ENCODE assay signal across 21 mouse cellular contexts in the genomic region with DNA sequence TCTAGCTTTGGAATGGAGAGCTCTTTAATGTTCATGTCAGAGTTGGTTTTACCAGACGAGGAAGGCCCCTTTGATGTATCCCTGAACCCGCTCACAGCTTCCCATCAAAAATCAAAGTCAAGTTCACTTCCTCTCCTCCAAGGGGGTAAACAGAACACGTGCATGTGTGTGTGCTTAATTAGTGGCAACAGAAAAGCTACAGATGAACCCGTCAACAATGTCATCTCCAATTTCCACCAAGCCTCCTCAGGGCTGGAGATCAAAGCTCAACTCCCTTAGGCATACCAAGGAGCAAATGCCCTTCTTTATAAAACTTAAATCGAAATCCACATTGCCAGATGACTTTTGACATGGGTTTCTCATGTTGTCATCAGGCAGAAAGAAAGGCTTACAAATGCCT.
DNase-seq lines count a peak whose midpoint lies in the region; TF ChIP-seq lines count a peak whose summit lies in the region.
"Had no signal": no experiment of that assay in that cellular context is flagged by ENCODE, and none has a peak within 500 bp of the region (broad histone marks: within the 10 kb centered on the region; RNA-seq: fewer than 3 reads in every experiment).

No protein-coding gene starts in this region.

- no peaks in the 10 kb centered on the region; the same call in 1 of the 2 replicates for H3K36me3 ChIP-seq in kidney, adult 2 months (ENCODE audit: control insufficient read depth, insufficient read depth, low read length)
- H3K36me3 ChIP-seq: embryonic facial prominence, embryonic 15.5 days; hindbrain, embryonic 13.5 days had no signal

- TF ChIP-seq CTCF in kidney, adult 2 months (conservative IDR thresholded peaks at IDR 0.05; ENCODE audit: insufficient read depth, insufficient read length, low read depth, low read length) = no peak
- no peak for TF ChIP-seq CTCF in brain, embryonic 14.5 days (IDR thresholded peaks at IDR 0.05; ENCODE audit: borderline replicate concordance, extremely low read depth, insufficient read depth, insufficient read length)

- no peak overlapping the region for H3K4me3 ChIP-seq in kidney, adult 2 months (ENCODE audit: insufficient read depth, low read depth, low read length)
- no peak overlapping the region for H3K4me3 ChIP-seq in brown adipose tissue, adult 24 weeks (ENCODE audit: insufficient read depth, low read depth, low read length)
- H3K4me3 ChIP-seq: embryonic facial prominence, embryonic 15.5 days; erythroblast, embryonic 14.5 days; forebrain, embryonic 10.5 days; gastrocnemius, adult 2 months; heart, embryonic 15.5 days; hindbrain, embryonic 13.5 days had no signal

- 35% methylated on average over 5 of the region's 5 CpGs for WGBS in kidney, adult 2 months

- no peaks in the 10 kb centered on the region for H3K27me3 ChIP-seq in kidney, adult 2 months (replicated peaks; ENCODE audit: control insufficient read depth, insufficient read depth, low read length)
- H3K27me3 ChIP-seq: embryonic facial prominence, embryonic 15.5 days; heart, embryonic 15.5 days; hindbrain, embryonic 13.5 days had no signal

- TF ChIP-seq POLR2A in kidney, adult 2 months (IDR thresholded peaks at IDR 0.05; ENCODE audit: low read depth, low read length) = no peak
- TF ChIP-seq POLR2A in brain, embryonic 14.5 days (IDR thresholded peaks at IDR 0.05; ENCODE audit: borderline replicate concordance, extremely low read depth, insufficient read depth, insufficient read length, poor library complexity, severe bottlenecking) = no peak

- H3K4me1 ChIP-seq in kidney, adult 2 months (ENCODE audit: control insufficient read depth, insufficient read depth, low read length) = peaks cover 46% of the 10 kb centered on the region
- peaks cover 59% of the 10 kb centered on the region for H3K4me1 ChIP-seq in brown adipose tissue, adult 24 weeks (ENCODE audit: control insufficient read depth, insufficient read depth, insufficient read length, low read length)

- DNase-seq in kidney, adult 2 months = no peak
- no peak for DNase-seq in kidney, adult 11 months
- DNase-seq in brain, embryonic 14.5 days (ENCODE audit: low read depth) = peak; percentile 43
- DNase-seq in retina, embryonic 14.5 days (ENCODE audit: low spot score) = peak; percentile 41
- no peak for DNase-seq in cerebellum, postnatal 25 days
- no peak for DNase-seq in layer of hippocampus, adult 9-11 months
- DNase-seq: adrenal gland, adult 2 months; adrenal gland, postnatal 25 days; cerebellum, adult 11 months; cerebellum, adult 8-10 months; cerebellum, postnatal 14 days; gastrocnemius, adult 2 months; gastrocnemius, postnatal 25 days; heart, postnatal 14 days had no signal

- H3K27ac ChIP-seq in kidney, adult 2 months (ENCODE audit: insufficient read depth, low read depth, low read length) = peak overlapping the region; percentile 35
- H3K27ac ChIP-seq in brown adipose tissue, adult 24 weeks (replicated peaks; ENCODE audit: low read depth, low read length) = 0 out of 2 replicates have a peak overlapping the region, but pooled peaks have one; percentile 3
- H3K27ac ChIP-seq: embryonic facial prominence, embryonic 15.5 days; forebrain, embryonic 10.5 days; gastrocnemius, adult 2 months; heart, embryonic 15.5 days; hindbrain, embryonic 13.5 days; hindbrain, postnatal 0 days had no signal

Comparison
In these comparisons a context has a peak if more than half of its experiments do, and no peak if none do; other contexts are left out.
1. DNase-seq: peak in brain, embryonic 14.5 days (single experiment) and retina, embryonic 14.5 days (single experiment); none in kidney, adult 2 months (single experiment), kidney, adult 11 months (single experiment), cerebellum, postnatal 25 days (0 of 2) and layer of hippocampus, adult 9-11 months (single experiment).